Comparison of ENCODE assay signal across 26 mouse cellular contexts in the genomic region with DNA sequence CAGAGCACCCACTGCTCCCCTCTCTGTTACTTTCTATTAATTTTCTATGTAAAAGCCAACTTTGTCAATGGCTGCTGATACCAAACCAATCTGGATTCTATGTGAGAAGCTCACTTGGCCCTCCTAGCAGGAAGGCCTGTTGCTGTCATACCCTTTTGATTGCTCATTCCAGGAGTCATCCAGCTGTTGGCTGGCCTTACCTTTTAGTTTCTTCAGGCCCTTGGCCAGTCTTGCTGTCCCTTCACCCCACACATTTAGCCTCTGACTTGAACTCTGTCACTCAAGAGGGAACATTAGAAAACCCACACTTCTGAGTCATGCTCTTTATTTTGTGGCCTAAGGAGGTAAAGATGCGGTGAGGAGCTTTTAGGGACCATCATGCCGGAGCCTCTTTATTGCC.
"Had no signal": no experiment of that assay in that cellular context is flagged by ENCODE, and none has a peak within 500 bp of the region (broad histone marks: within the 10 kb centered on the region; RNA-seq: fewer than 3 reads in every experiment).

No protein-coding gene starts in this region.

- H3K27ac ChIP-seq: heart, adult 2 months; heart, embryonic 13.5 days; heart, embryonic 15.5 days; hindbrain, embryonic 10.5 days; hindbrain, embryonic 12.5 days; hindbrain, embryonic 14.5 days; intestine, embryonic 15.5 days; left cerebral cortex, adult 2 months; limb, embryonic 10.5 days; limb, embryonic 12.5 days; liver, embryonic 13.5 days; liver, embryonic 15.5 days had no signal

- H3K4me2 ChIP-seq: heart, embryonic 11.5 days; heart, embryonic 13.5 days; heart, embryonic 15.5 days; hindbrain, embryonic 12.5 days; hindbrain, embryonic 14.5 days; intestine, embryonic 15.5 days; limb, embryonic 12.5 days; liver, embryonic 13.5 days; liver, embryonic 15.5 days had no signal

- ATAC-seq: hindbrain, embryonic 16.5 days; inflammation-experienced regulatory T-cells, adult 6 months; intestine, embryonic 15.5 days; intestine, postnatal 0 days; liver, postnatal 0 days had no signal

- H3K4me3 ChIP-seq: heart, adult 2 months; heart, embryonic 13.5 days; heart, embryonic 15.5 days; hindbrain, embryonic 10.5 days; hindbrain, embryonic 12.5 days; intestine, embryonic 15.5 days; left cerebral cortex, adult 2 months; limb, embryonic 10.5 days; limb, embryonic 12.5 days; liver, embryonic 13.5 days; liver, embryonic 15.5 days had no signal

- H3K9me3 ChIP-seq: heart, embryonic 13.5 days; heart, embryonic 15.5 days; hindbrain, embryonic 10.5 days; hindbrain, embryonic 12.5 days; intestine, embryonic 15.5 days; limb, embryonic 10.5 days; limb, embryonic 12.5 days; liver, embryonic 13.5 days; liver, embryonic 15.5 days had no signal

- H3K9ac ChIP-seq: heart, embryonic 13.5 days; heart, embryonic 15.5 days; hindbrain, embryonic 12.5 days; hindbrain, embryonic 14.5 days; intestine, embryonic 15.5 days; limb, embryonic 12.5 days; liver, embryonic 13.5 days; liver, embryonic 15.5 days; liver, postnatal 0 days had no signal

- H3K27me3 ChIP-seq: heart, embryonic 13.5 days; heart, embryonic 15.5 days; hindbrain, embryonic 12.5 days; intestine, embryonic 15.5 days; limb, embryonic 12.5 days; liver, embryonic 13.5 days; liver, embryonic 15.5 days had no signal

- H3K36me3 ChIP-seq: hindbrain, embryonic 10.5 days; hindbrain, embryonic 12.5 days; intestine, embryonic 15.5 days; limb, embryonic 10.5 days; limb, embryonic 12.5 days; liver, embryonic 13.5 days; liver, embryonic 15.5 days had no signal

- DNase-seq: heart, adult 2 months; heart, postnatal 14 days; heart, postnatal 4 days; kidney, adult 18-20 months; kidney, adult 8-10 months; kidney, postnatal 10 days; kidney, postnatal 25 days; kidney, postnatal 4 days; layer of hippocampus, adult 9-11 months; liver; liver, embryonic 13.5 days; liver, postnatal 0 days had no signal
